ENCODE assay signal across 10 mouse cellular contexts in the genomic region with DNA sequence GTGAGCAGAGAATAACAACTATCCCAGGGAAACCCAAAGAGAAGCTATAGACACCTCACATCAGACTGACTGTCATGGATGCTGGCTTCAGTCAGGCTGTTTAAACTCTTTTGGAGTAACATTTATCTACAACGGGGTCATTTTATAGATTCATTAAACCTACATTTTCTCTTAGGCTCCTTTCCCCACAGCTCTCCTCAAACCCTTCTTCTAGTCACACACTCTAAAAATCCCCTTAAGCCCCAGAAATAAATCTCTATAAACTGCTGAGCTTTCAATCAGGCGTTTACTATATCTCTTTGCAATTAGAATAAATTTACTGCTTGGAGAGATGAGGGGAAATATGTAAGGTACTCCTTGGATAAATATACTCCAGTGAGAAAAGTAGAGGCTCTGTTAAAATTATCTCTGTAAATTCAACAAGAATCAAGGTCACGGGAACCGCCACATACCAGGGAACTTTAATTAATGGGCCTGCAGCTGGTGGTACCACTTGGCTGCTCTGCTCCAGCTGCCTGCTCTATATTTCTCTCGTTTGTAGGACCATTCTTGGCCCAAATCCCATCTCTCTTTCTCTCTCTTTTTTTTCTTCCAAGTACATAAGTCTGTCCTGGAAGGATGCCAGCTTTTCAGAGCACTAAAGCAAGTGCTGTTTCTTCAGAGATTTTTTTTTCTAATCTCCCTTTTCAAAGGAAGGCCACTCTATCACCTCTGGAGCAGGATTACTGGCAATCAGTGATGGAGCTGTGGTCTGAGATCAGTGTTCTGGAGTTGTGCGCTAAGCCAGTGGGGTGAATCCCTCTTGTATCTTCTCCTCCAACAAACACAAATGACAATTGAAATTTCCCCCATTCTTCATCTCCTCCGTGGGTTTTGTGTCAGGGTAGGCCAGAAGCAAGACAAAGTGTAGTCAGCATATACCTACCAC. TPM values are rescaled to one million over a fixed set of nuclear protein-coding genes. Genes with fewer than 3 reads are reported as not detected.
DNase-seq lines count a peak whose midpoint lies in the region; ATAC-seq lines count a peak whose summit lies in the region.
"Had no signal": no experiment of that assay in that cellular context is flagged by ENCODE, and none has a peak within 500 bp of the region (broad histone marks: within the 10 kb centered on the region; RNA-seq: fewer than 3 reads in every experiment).

No protein-coding gene starts in this region.

- peak; percentile 93 for ATAC-seq in forebrain, embryonic 14.5 days
- peak; percentile 75; the same call in 1 of the 2 replicates for ATAC-seq in neural tube, embryonic 14.5 days (ENCODE audit: low read depth)

- H3K27ac ChIP-seq in forebrain, embryonic 14.5 days (ENCODE audit: low read depth, low read length) = peak overlapping the region; percentile 35; the same call in 1 of the 2 replicates
- H3K27ac ChIP-seq in neural tube, embryonic 14.5 days (ENCODE audit: low read depth, low read length) = 0 out of 2 replicates have a peak overlapping the region, but pooled peaks have one; percentile 28
- H3K27ac ChIP-seq: liver, embryonic 14.5 days had no signal

- peak; percentile 16 for DNase-seq in layer of hippocampus, adult 11-12 months (ENCODE audit: low spot score)
- DNase-seq in layer of hippocampus, adult 9-10 months (ENCODE audit: low spot score) = no peak
- DNase-seq in adipocyte (ENCODE audit: low spot score) = peak; percentile 64
- DNase-seq in forebrain, embryonic 14.5 days (ENCODE audit: low spot score) = peak; percentile 93
- no peak for DNase-seq in gastrocnemius, postnatal 4 days (ENCODE audit: low spot score in 2 of 2)
- DNase-seq in T-cell, adult 2 months (ENCODE audit: low spot score) = no peak
- DNase-seq: heart, postnatal 14 days had no signal

- H3K4me2 ChIP-seq in forebrain, embryonic 14.5 days (ENCODE audit: low read length) = no peak overlapping the region
- no peak overlapping the region for H3K4me2 ChIP-seq in neural tube, embryonic 14.5 days (ENCODE audit: low read depth, low read length)

- H3K36me3 ChIP-seq in forebrain, embryonic 14.5 days (ENCODE audit: control insufficient read depth, insufficient read depth, low read length) = no peaks in the 10 kb centered on the region
- H3K36me3 ChIP-seq in neural tube, embryonic 14.5 days (ENCODE audit: control insufficient read depth, insufficient read depth, low read length) = no peaks in the 10 kb centered on the region

- H3K9ac ChIP-seq in forebrain, embryonic 14.5 days (ENCODE audit: low read length) = no peak overlapping the region
- H3K9ac ChIP-seq in neural tube, embryonic 14.5 days (replicated peaks; ENCODE audit: low read depth, low read length) = no peak overlapping the region
- H3K9ac ChIP-seq: liver, embryonic 14.5 days had no signal

- WGBS in forebrain, embryonic 14.5 days = 21% methylated on average over 7 of the region's 7 CpGs
- WGBS in neural tube, embryonic 14.5 days = 19% methylated on average over 7 of the region's 7 CpGs

- no peaks in the 10 kb centered on the region for H3K9me3 ChIP-seq in forebrain, embryonic 14.5 days (replicated peaks; ENCODE audit: control insufficient read depth, low read length)
- H3K9me3 ChIP-seq in neural tube, embryonic 14.5 days (ENCODE audit: control insufficient read depth, low read length) = no peaks in the 10 kb centered on the region

- peaks cover 13% of the 10 kb centered on the region for H3K4me1 ChIP-seq in forebrain, embryonic 14.5 days (ENCODE audit: control insufficient read depth, insufficient read depth, low read length)
- H3K4me1 ChIP-seq in neural tube, embryonic 14.5 days (ENCODE audit: control insufficient read depth, insufficient read depth, low read length) = peaks cover 21% of the 10 kb centered on the region

- no peak overlapping the region for H3K4me3 ChIP-seq in forebrain, embryonic 14.5 days (ENCODE audit: low read depth, low read length)
- H3K4me3 ChIP-seq in neural tube, embryonic 14.5 days (ENCODE audit: low read depth, low read length) = no peak overlapping the region

- no peaks in the 10 kb centered on the region for H3K27me3 ChIP-seq in forebrain, embryonic 14.5 days (replicated peaks; ENCODE audit: control insufficient read depth, insufficient read depth, low read length)
- H3K27me3 ChIP-seq in neural tube, embryonic 14.5 days (ENCODE audit: control insufficient read depth, insufficient read depth, low read length) = no peaks in the 10 kb centered on the region

RNA-seq across cellular contexts. Expression of a gene that starts 2.0 kb away (rescaled TPM):
- not detected in 2 replicates for polyA plus RNA-seq in forebrain, embryonic 14.5 days (2014; fragmentation: Nextera tagmentation; extraction: Ambion mirVana)
- not detected in 2 replicates for polyA plus RNA-seq in neural tube, embryonic 14.5 days (2014; fragmentation: Nextera tagmentation; extraction: Ambion mirVana)
- total RNA-seq in gastrocnemius, postnatal 4 days (2021) = not detected
- total RNA-seq: heart, postnatal 14 days had no signal
- polyA plus RNA-seq: embryonic facial prominence, embryonic 11.5 days; liver, embryonic 14.5 days had no signal

RNA-seq across cellular contexts. Expression of a gene that starts 36.5 kb away (rescaled TPM):
- polyA plus RNA-seq in forebrain, embryonic 14.5 days (2014; fragmentation: Nextera tagmentation; extraction: Ambion mirVana) = not detected in 2 replicates
- 2.2 TPM in 2 replicates for polyA plus RNA-seq in neural tube, embryonic 14.5 days (2014; fragmentation: Nextera tagmentation; extraction: Ambion mirVana)
- under 1 TPM; 0.07 to 0.29 TPM for total RNA-seq in gastrocnemius, postnatal 4 days (2021)

Comparison
In these comparisons a context has a peak if more than half of its experiments do, and no peak if none do; other contexts are left out.
1. DNase-seq: peak in layer of hippocampus, adult 11-12 months (single experiment), adipocyte (single experiment) and forebrain, embryonic 14.5 days (single experiment); none in layer of hippocampus, adult 9-10 months (single experiment), gastrocnemius, postnatal 4 days (0 of 2) and T-cell, adult 2 months (single experiment).